Mouse (Mus musculus): ENCODE data around the gene Abcb9. TPM values are rescaled to one million over a fixed set of nuclear protein-coding genes. Genes with fewer than 3 reads are reported as not detected.

Gene Abcb9
- polyA plus RNA-seq, 1 experiment = 0.90 TPM

DNA sequence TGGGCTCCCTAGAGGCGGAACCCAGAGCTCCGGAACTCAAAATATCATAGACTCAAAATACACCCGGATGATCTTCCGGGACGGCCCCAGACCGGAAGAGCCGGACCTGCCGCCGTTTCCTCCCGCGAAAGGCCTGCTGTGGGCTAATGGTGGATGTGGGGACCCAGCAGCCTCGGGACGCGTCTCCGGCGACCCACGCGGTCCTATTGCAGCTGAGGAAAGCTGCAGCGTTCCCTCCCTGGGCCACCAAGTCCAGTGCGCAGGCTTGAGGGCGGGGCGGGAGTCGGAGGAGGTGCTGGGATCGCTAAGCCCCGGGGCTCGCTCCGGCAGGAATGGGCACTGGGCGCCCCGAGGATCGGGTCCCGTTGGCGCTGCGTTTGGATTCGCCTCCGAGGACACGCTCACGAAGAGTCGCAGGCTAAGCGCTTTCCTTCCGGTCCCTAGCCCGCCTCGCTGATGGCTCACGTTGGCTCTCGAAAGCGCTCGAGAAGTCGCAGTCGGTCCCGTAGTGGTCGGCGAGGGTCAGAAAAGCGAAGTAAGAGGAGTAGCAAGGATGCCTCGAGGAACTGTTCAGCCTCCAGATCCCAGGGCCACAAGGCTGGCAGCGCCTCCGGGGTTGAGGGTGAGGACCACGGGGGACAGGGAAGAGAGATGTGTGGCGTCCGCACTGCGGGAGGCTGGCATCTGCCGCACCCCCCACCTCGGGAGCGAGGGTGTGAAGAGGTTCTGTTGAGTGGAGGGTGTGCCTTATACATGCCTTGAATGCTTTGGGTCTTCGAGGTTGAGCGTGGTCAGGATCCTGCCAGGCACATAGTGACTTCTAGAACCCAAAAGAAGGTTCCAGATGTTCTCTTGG, 20.6 kb upstream of the Abcb9 start, which contains the start of gene Arl6ip4:
TSS of gene Arl6ip4 (plus strand) at position 100 of the 856 bp plus-strand sequence.
- no peak for TF ChIP-seq TCF3 (IDR thresholded peaks at IDR 0.05; ENCODE audit: insufficient read length, low read depth)
- no peak for TF ChIP-seq USF1 (IDR thresholded peaks at IDR 0.05; ENCODE audit: low read depth)
- TF ChIP-seq POLR2A (IDR thresholded peaks at IDR 0.05; ENCODE audit: insufficient read length, low read depth) = peak; percentile 83
- TF ChIP-seq MYOG (IDR thresholded peaks at IDR 0.05; ENCODE audit: control insufficient read depth in 1 of 3, insufficient read depth in 1 of 3, insufficient read length in 2 of 3, low read depth in 2 of 3) = peak in 1 of 3 experiments; percentile 14
- TF ChIP-seq TCF12 (IDR thresholded peaks at IDR 0.05; ENCODE audit: insufficient read depth, poor library complexity, severe bottlenecking) = no peak
- TF ChIP-seq CEBPB (IDR thresholded peaks at IDR 0.05; ENCODE audit: insufficient read depth, poor library complexity, severe bottlenecking) = no peak
- TF ChIP-seq REST (IDR thresholded peaks at IDR 0.05; ENCODE audit: insufficient read depth, insufficient read length) = peak; percentile 6
- no peak for TF ChIP-seq MYOD1 (IDR thresholded peaks at IDR 0.05; ENCODE audit: control insufficient read depth in 1 of 3, insufficient read length in 2 of 3, low read depth in 2 of 3)
- no peak for TF ChIP-seq SRF (IDR thresholded peaks at IDR 0.05; ENCODE audit: control insufficient read depth, insufficient read length, low read depth)
- peak; percentile 95 for TF ChIP-seq POLR2AphosphoS2 (IDR thresholded peaks at IDR 0.05; ENCODE audit: insufficient read length, low read depth)
- TF ChIP-seq MAX (IDR thresholded peaks at IDR 0.05; ENCODE audit: low read depth) = no peak
- TF ChIP-seq E2F4 (IDR thresholded peaks at IDR 0.05; ENCODE audit: insufficient read depth) = no peak
- Histone ChIP-seq H3K36me3 (ENCODE audit: control insufficient read depth, insufficient read depth) (peaks cover 4% of the 10 kb centered on the region), H3K79me2 (ENCODE audit: control insufficient read depth, insufficient read depth) (peaks cover 12% of the 10 kb centered on the region), H3K4me3 (peak within 1 kb of the TSS; percentile 87), H3K27me3 (ENCODE audit: control insufficient read depth, insufficient read depth, insufficient read length) (no peaks in the 10 kb centered on the region), H3ac (ENCODE audit: control insufficient read depth, insufficient read length) (peak within 1 kb of the TSS; percentile 60), H3K4me2 (ENCODE audit: low read depth) (peak within 1 kb of the TSS; percentile 94)

- peak overlapping the region; percentile 57 for H3K4me2 ChIP-seq (ENCODE audit: low read depth)
- H3K36me3 ChIP-seq (ENCODE audit: control insufficient read depth, insufficient read depth) = peaks cover 4% of the 10 kb centered on the region
- peaks cover 12% of the 10 kb centered on the region for H3K79me2 ChIP-seq (ENCODE audit: control insufficient read depth, insufficient read depth)
- peak overlapping the region; percentile 60 for H3ac ChIP-seq (ENCODE audit: control insufficient read depth, insufficient read length)
- no peak for TF ChIP-seq CEBPB (IDR thresholded peaks at IDR 0.05; ENCODE audit: insufficient read depth, poor library complexity, severe bottlenecking)
- H3K27me3 ChIP-seq (ENCODE audit: control insufficient read depth, insufficient read depth, insufficient read length) = no peaks in the 10 kb centered on the region
- H3K4me3 ChIP-seq = peak overlapping the region; percentile 87
Observed at GRCm38 (mm10) chr5:124115531-124115930, 19.9 kb upstream of the Abcb9 start.

- Histone ChIP-seq H3ac (ENCODE audit: control insufficient read depth, insufficient read length) (no peak overlapping the region), H3K4me2 (ENCODE audit: low read depth) (no peak overlapping the region), H3K36me3 (ENCODE audit: control insufficient read depth, insufficient read depth) (peaks cover 4% of the 10 kb centered on the region), H3K27me3 (ENCODE audit: control insufficient read depth, insufficient read depth, insufficient read length) (no peaks in the 10 kb centered on the region), H3K79me2 (ENCODE audit: control insufficient read depth, insufficient read depth) (peaks cover 12% of the 10 kb centered on the region), H3K4me3 (no peak overlapping the region)
- TF ChIP-seq REST (IDR thresholded peaks at IDR 0.05; ENCODE audit: insufficient read depth, insufficient read length) = no peak
- no peak for TF ChIP-seq TCF12 (IDR thresholded peaks at IDR 0.05; ENCODE audit: insufficient read depth, poor library complexity, severe bottlenecking)
- no peak for TF ChIP-seq CEBPB (IDR thresholded peaks at IDR 0.05; ENCODE audit: insufficient read depth, poor library complexity, severe bottlenecking)
- TF ChIP-seq MAX (IDR thresholded peaks at IDR 0.05; ENCODE audit: low read depth) = no peak
Observed at GRCm38 (mm10) chr5:124114276-124115025, 18.9 kb upstream of the Abcb9 start.

DNA sequence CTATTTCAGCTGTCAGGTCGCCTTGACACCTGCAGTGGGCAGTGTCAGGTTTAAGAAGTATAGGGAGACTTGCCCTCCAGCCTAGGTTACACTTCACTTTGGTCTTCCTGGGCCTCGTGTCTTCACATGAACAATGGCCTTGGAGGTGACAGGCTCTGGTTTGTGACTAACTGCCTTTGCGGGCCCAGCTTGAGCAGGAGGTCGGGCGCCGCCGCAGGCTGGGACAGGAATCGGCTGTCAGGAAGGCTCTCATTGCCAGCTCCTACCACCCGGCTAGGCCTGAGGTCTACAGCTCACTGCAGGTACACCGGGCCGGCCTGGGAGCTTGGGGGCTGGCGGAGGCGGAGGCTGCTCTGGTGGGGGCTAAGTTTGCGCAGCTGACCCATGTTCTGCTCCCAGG, 17.4 kb upstream of the Abcb9 start:
- TF ChIP-seq TCF12 (IDR thresholded peaks at IDR 0.05; ENCODE audit: insufficient read depth, poor library complexity, severe bottlenecking) = no peak
- TF ChIP-seq SRF (IDR thresholded peaks at IDR 0.05; ENCODE audit: control insufficient read depth, insufficient read length, low read depth) = no peak
- TF ChIP-seq REST (IDR thresholded peaks at IDR 0.05; ENCODE audit: insufficient read depth, insufficient read length) = no peak
- no peak for TF ChIP-seq MYOG (IDR thresholded peaks at IDR 0.05; ENCODE audit: control insufficient read depth in 1 of 3, insufficient read depth in 1 of 3, insufficient read length in 2 of 3, low read depth in 2 of 3)
- no peak for TF ChIP-seq POLR2AphosphoS2 (IDR thresholded peaks at IDR 0.05; ENCODE audit: insufficient read length, low read depth)
- no peak for TF ChIP-seq MYOD1 (IDR thresholded peaks at IDR 0.05; ENCODE audit: control insufficient read depth in 1 of 3, insufficient read length in 2 of 3, low read depth in 2 of 3)
- no peak for TF ChIP-seq USF1 (IDR thresholded peaks at IDR 0.05; ENCODE audit: low read depth)
- TF ChIP-seq CEBPB (IDR thresholded peaks at IDR 0.05; ENCODE audit: insufficient read depth, poor library complexity, severe bottlenecking) = no peak
- TF ChIP-seq MAX (IDR thresholded peaks at IDR 0.05; ENCODE audit: low read depth) = no peak
- TF ChIP-seq POLR2A (IDR thresholded peaks at IDR 0.05; ENCODE audit: insufficient read length, low read depth) = no peak
- Histone ChIP-seq H3K27me3 (ENCODE audit: control insufficient read depth, insufficient read depth, insufficient read length) (no peaks in the 10 kb centered on the region), H3K36me3 (ENCODE audit: control insufficient read depth, insufficient read depth) (no peaks in the 10 kb centered on the region), H3K4me2 (ENCODE audit: low read depth) (peak overlapping the region; percentile 100), H3ac (ENCODE audit: control insufficient read depth, insufficient read length) (peak overlapping the region; percentile 82), H3K4me3 (peak overlapping the region; percentile 84), H3K79me2 (ENCODE audit: control insufficient read depth, insufficient read depth) (peaks cover 12% of the 10 kb centered on the region)

GRCm38 (mm10) chr5:124112531-124112930, 16.9 kb upstream of the Abcb9 start:
- Histone ChIP-seq H3K36me3 (ENCODE audit: control insufficient read depth, insufficient read depth) (no peaks in the 10 kb centered on the region), H3ac (ENCODE audit: control insufficient read depth, insufficient read length) (peak overlapping the region; percentile 82), H3K4me2 (ENCODE audit: low read depth) (peak overlapping the region; percentile 100), H3K79me2 (ENCODE audit: control insufficient read depth, insufficient read depth) (peaks cover 12% of the 10 kb centered on the region), H3K4me3 (peak overlapping the region; percentile 84), H3K27me3 (ENCODE audit: control insufficient read depth, insufficient read depth, insufficient read length) (no peaks in the 10 kb centered on the region)
- no peak for TF ChIP-seq MYOG (IDR thresholded peaks at IDR 0.05; ENCODE audit: control insufficient read depth in 1 of 3, insufficient read depth in 1 of 3, insufficient read length in 2 of 3, low read depth in 2 of 3)
- TF ChIP-seq USF1 (IDR thresholded peaks at IDR 0.05; ENCODE audit: low read depth) = no peak
- no peak for TF ChIP-seq E2F4 (IDR thresholded peaks at IDR 0.05; ENCODE audit: insufficient read depth)
- TF ChIP-seq SRF (IDR thresholded peaks at IDR 0.05; ENCODE audit: control insufficient read depth, insufficient read length, low read depth) = no peak
- no peak for TF ChIP-seq TCF3 (IDR thresholded peaks at IDR 0.05; ENCODE audit: insufficient read length, low read depth)
- no peak for TF ChIP-seq POLR2AphosphoS2 (IDR thresholded peaks at IDR 0.05; ENCODE audit: insufficient read length, low read depth)
- no peak for TF ChIP-seq MAX (IDR thresholded peaks at IDR 0.05; ENCODE audit: low read depth)
- TF ChIP-seq POLR2A (IDR thresholded peaks at IDR 0.05; ENCODE audit: insufficient read length, low read depth) = no peak
- TF ChIP-seq CEBPB (IDR thresholded peaks at IDR 0.05; ENCODE audit: insufficient read depth, poor library complexity, severe bottlenecking) = no peak
- no peak for TF ChIP-seq MYOD1 (IDR thresholded peaks at IDR 0.05; ENCODE audit: control insufficient read depth in 1 of 3, insufficient read length in 2 of 3, low read depth in 2 of 3)
